Mouse (Mus musculus) MEL (cell line): ENCODE data around the gene Tgfb1. TPM values are rescaled to one million over a fixed set of nuclear protein-coding genes. Genes with fewer than 3 reads are reported as not detected.

ENCODE experiments used
- DNase-seq: peaks from one replicate; pipeline ENCODE4 v3.0.0; 2011; ENCODE audit warnings: low read depth, low spot score
- H3K27ac ChIP-seq: 2 replicates; pipeline ENCODE4 v1.5.1; 2012; ENCODE audit warnings: low read depth, mild to moderate bottlenecking, control low read depth, low read length, moderate library complexity; ENCODE audit not compliant: control insufficient read depth
- H3K27me3 ChIP-seq, 2 experiments: fragments of 150-350 bp in 1 of 2; sonication (generic) in 1 of 2; 2 replicates each; pipeline ENCODE4 v1.6.1; 2012; ENCODE audit warnings: low read length in 2 of 2, mild to moderate bottlenecking in 2 of 2, improper control_type of control experiment in 1 of 2, moderate library complexity in 1 of 2; ENCODE audit not compliant: insufficient read depth in 2 of 2, control insufficient read depth in 1 of 2
- H3K36me3 ChIP-seq, 2 experiments: 2 replicates each; pipeline ENCODE4 v1.6.1; 2012 to 2014; ENCODE audit warnings: low read length in 2 of 2, improper control_type of control experiment in 1 of 2, inconsistent platforms in 1 of 2, mild to moderate bottlenecking in 1 of 2; ENCODE audit not compliant: insufficient read depth in 2 of 2, control insufficient read depth in 1 of 2
- H3K4me1 ChIP-seq, 2 experiments: fragments of 150-350 bp in 1 of 2; sonication (generic) in 1 of 2; 2 replicates each; pipeline ENCODE4 v1.6.1; 2012; ENCODE audit warnings: low read length in 2 of 2, improper control_type of control experiment in 1 of 2, mild to moderate bottlenecking in 1 of 2; ENCODE audit not compliant: insufficient read depth in 2 of 2, control insufficient read depth in 1 of 2
- H3K4me3 ChIP-seq, 2 experiments: fragments of 150-350 bp in 1 of 2; sonication (generic) in 1 of 2; 2 replicates each; pipeline ENCODE4 v1.5.1; 2012; ENCODE audit warnings: low read depth in 2 of 2, low read length in 2 of 2, mild to moderate bottlenecking in 2 of 2, moderate library complexity in 2 of 2, control low read depth in 1 of 2, improper control_type of control experiment in 1 of 2; ENCODE audit not compliant: control insufficient read depth in 1 of 2, insufficient read depth in 1 of 2
- H3K79me2 ChIP-seq: 2 replicates; pipeline ENCODE4 v1.6.1; 2012; ENCODE audit warnings: mild to moderate bottlenecking, low read length, moderate library complexity; ENCODE audit not compliant: control insufficient read depth, poor library complexity, insufficient read depth
- H3K9ac ChIP-seq: 2 replicates; pipeline ENCODE4 v1.6.1; 2012; ENCODE audit warnings: low read depth, mild to moderate bottlenecking, control low read depth, low read length, moderate library complexity; ENCODE audit not compliant: control insufficient read depth, poor library complexity, severe bottlenecking
- H3K9me3 ChIP-seq: fragments of 150-350 bp; sonication (generic); replicated peaks from 2 replicates; pipeline ENCODE4 v1.6.1; 2012; ENCODE audit warnings: mild to moderate bottlenecking, low read length, improper control_type of control experiment, moderate library complexity; ENCODE audit not compliant: insufficient read depth
- E2F4 ChIP-seq: IDR thresholded peaks from 2 replicates; pipeline ENCODE4 v1.6.1; 2011; ENCODE audit warnings: low read depth, low read length, improper control_type of control experiment, borderline replicate concordance
- EP300 ChIP-seq, 2 experiments: IDR thresholded peaks; 2 replicates each; pipeline ENCODE4 v1.6.1; 2011; ENCODE audit warnings: improper control_type of control experiment in 2 of 2, low read length in 2 of 2, low read depth in 1 of 2, mild to moderate bottlenecking in 1 of 2
- ETS1 ChIP-seq: IDR thresholded peaks from 2 replicates; pipeline ENCODE4 v1.6.1; 2012; ENCODE audit warnings: low read depth, mild to moderate bottlenecking, inconsistent platforms, low read length, improper control_type of control experiment, moderate library complexity
- GABPA ChIP-seq: IDR thresholded peaks from 2 replicates; pipeline ENCODE4 v1.6.1; 2012; ENCODE audit warnings: low read depth, mild to moderate bottlenecking, inconsistent platforms, low read length, improper control_type of control experiment, moderate library complexity
- GATA1 ChIP-seq: IDR thresholded peaks from 2 replicates; pipeline ENCODE4 v1.6.1; 2011; ENCODE audit warnings: low read depth, low read length, improper control_type of control experiment
- HCFC1 ChIP-seq: IDR thresholded peaks from 2 replicates; pipeline ENCODE4 v1.6.1; 2012; ENCODE audit warnings: low read depth, mild to moderate bottlenecking, inconsistent platforms, low read length, improper control_type of control experiment, moderate library complexity
- MAX ChIP-seq: IDR thresholded peaks from 2 replicates; pipeline ENCODE4 v1.6.1; 2011; ENCODE audit warnings: low read length, improper control_type of control experiment
- MAZ ChIP-seq: IDR thresholded peaks from 2 replicates; pipeline ENCODE4 v1.6.1; 2012; ENCODE audit warnings: low read depth, mild to moderate bottlenecking, inconsistent platforms, low read length, improper control_type of control experiment
- NELFE ChIP-seq: IDR thresholded peaks from 2 replicates; pipeline ENCODE4 v1.6.1; 2011; ENCODE audit warnings: low read depth, low read length, improper control_type of control experiment
- POLR2AphosphoS5 ChIP-seq: IDR thresholded peaks from 2 replicates; pipeline ENCODE4 v1.6.1; 2012; ENCODE audit warnings: low read depth, borderline replicate concordance, mild to moderate bottlenecking, inconsistent platforms, low read length, moderate library complexity, mixed read lengths
- RAD21 ChIP-seq: IDR thresholded peaks from 2 replicates; pipeline ENCODE4 v1.6.1; 2011; ENCODE audit warnings: mild to moderate bottlenecking, low read depth, low read length, improper control_type of control experiment
- RCOR1 ChIP-seq: IDR thresholded peaks from 2 replicates; pipeline ENCODE4 v1.6.1; 2012; ENCODE audit warnings: low read depth, mild to moderate bottlenecking, inconsistent platforms, low read length, improper control_type of control experiment
- SIN3A ChIP-seq: IDR thresholded peaks from 2 replicates; pipeline ENCODE4 v1.6.1; 2012; ENCODE audit warnings: low read length, improper control_type of control experiment, inconsistent platforms
- TAL1 ChIP-seq: IDR thresholded peaks from 2 replicates; pipeline ENCODE4 v1.6.1; 2012; ENCODE audit warnings: mild to moderate bottlenecking, inconsistent platforms, low read length, moderate library complexity, mixed read lengths
- TCF12 ChIP-seq: IDR thresholded peaks from 2 replicates; pipeline ENCODE4 v1.6.1; 2014; ENCODE audit warnings: low read depth, mild to moderate bottlenecking, inconsistent platforms, low read length, improper control_type of control experiment, moderate library complexity
- USF2 ChIP-seq, 2 experiments: IDR thresholded peaks; 2 replicates each; pipeline ENCODE4 v1.6.1; 2011 to 2012; ENCODE audit warnings: improper control_type of control experiment in 2 of 2, low read length in 2 of 2, borderline replicate concordance in 1 of 2, inconsistent platforms in 1 of 2, low read depth in 1 of 2, mild to moderate bottlenecking in 1 of 2; ENCODE audit not compliant: insufficient read depth in 1 of 2
- ZMIZ1 ChIP-seq: IDR thresholded peaks from 2 replicates; pipeline ENCODE4 v1.6.1; 2012; ENCODE audit warnings: low read depth, mild to moderate bottlenecking, inconsistent platforms, low read length, improper control_type of control experiment, moderate library complexity
- ZNF384 ChIP-seq: IDR thresholded peaks from 2 replicates; pipeline ENCODE4 v1.6.1; 2012; ENCODE audit warnings: low read depth, mild to moderate bottlenecking, inconsistent platforms, low read length, improper control_type of control experiment
- polyA plus RNA-seq, 2 experiments: library from polyadenylated mRNA; stranded (reverse) in 1 of 2; unstranded in 1 of 2; fragments of >175 nt in 1 of 2; fragments of >200 nt in 1 of 2; gene quantifications; 2 replicates each; pipeline versions ENCODE4 v1.2.1 to v1.2.4; 2012; ENCODE audit warnings: low replicate concordance in 2 of 2, low read depth in 1 of 2; ENCODE audit not compliant: insufficient read length in 2 of 2, insufficient read depth in 1 of 2, missing spikeins in 1 of 2
- total RNA-seq: library from RNA; depleted of rRNA; stranded (reverse); fragments of 300-350 nt; gene quantifications from 2 replicates; pipeline ENCODE4 v1.2.3, GENCODE M21; 2012

The Tgfb1 gene
- total and polyA plus RNA-seq, 3 experiments: 108 to 489 (median 164) TPM

DNA sequence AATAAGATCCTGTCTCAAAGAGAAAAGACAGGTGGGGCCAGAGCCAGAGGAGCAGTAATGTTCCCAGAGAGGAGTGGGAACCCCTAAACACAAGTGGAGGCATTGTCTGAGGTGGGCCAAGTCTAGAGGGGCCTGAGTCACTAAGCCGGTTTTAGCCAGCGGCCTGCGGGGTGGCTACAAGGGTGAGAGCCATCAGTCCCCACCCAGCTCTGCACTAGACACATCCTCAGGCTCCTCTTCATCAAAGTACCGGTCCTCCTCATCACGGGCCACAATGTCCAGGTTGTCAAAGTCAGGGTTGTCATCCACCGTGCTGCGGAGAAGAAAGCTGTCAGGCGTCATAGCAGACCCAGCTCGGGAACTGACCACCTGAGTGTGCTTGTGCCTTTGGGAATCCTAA lies 26.0 kb downstream of the Tgfb1 start:
- Histone ChIP-seq H3K79me2 (no peaks in the 10 kb centered on the region), H3K27me3 (no peaks in the 10 kb centered on the region), H3K9me3 (no peaks in the 10 kb centered on the region), H3K4me3 (no peak overlapping the region), H3K4me1 (peaks cover 0 to 5% of the 10 kb centered on the region in 2 experiments; a peak in 1 of 4 replicates), H3K9ac (no peak overlapping the region), H3K36me3 (peaks cover 2 to 3% of the 10 kb centered on the region in 2 experiments; a peak in 3 of 4 replicates), H3K27ac (no peak overlapping the region)
- DNase-seq: no peak
- TF ChIP-seq NELFE: peak; percentile 40; the same call in 1 of the 2 replicates
- 0 out of 2 replicates have a peak, but pooled peaks have one; percentile 30 for TF ChIP-seq ZMIZ1
- no peak for TF ChIP-seq RAD21
- TF ChIP-seq TAL1: no peak
- no peak for TF ChIP-seq GABPA
- TF ChIP-seq EP300 (IDR thresholded peaks at IDR 0.05; ENCODE audit: low read depth in 1 of 2, low read length in 2 of 2): no peak

- TF ChIP-seq SIN3A: no peak
- no peak for TF ChIP-seq GATA1
- TF ChIP-seq POLR2AphosphoS5: no peak
- no peak for TF ChIP-seq NELFE
- TF ChIP-seq HCFC1: no peak
- TF ChIP-seq ZNF384: no peak
- TF ChIP-seq TCF12: no peak
- no peak for TF ChIP-seq EP300 (IDR thresholded peaks at IDR 0.05; ENCODE audit: low read depth in 1 of 2, low read length in 2 of 2)
- TF ChIP-seq ETS1: no peak
- H3K79me2 ChIP-seq: peaks cover 3% of the 10 kb centered on the region; the same call in 1 of the 2 replicates
- no peak overlapping the region for H3K4me3 ChIP-seq
- peaks cover 0 to 6% of the 10 kb centered on the region in 2 experiments; a peak in 2 of 4 replicates for H3K36me3 ChIP-seq
- peaks cover 0 to 9% of the 10 kb centered on the region in 2 experiments; a peak in 2 of 4 replicates for H3K4me1 ChIP-seq
- H3K9me3 ChIP-seq: no peaks in the 10 kb centered on the region
- no peak overlapping the region for H3K9ac ChIP-seq
- no peak for DNase-seq
- no peak overlapping the region for H3K27ac ChIP-seq
- H3K27me3 ChIP-seq: no peaks in the 10 kb centered on the region
Observed at GRCm38 (mm10) chr7:25714581-25714980, 27.8 kb downstream of the Tgfb1 start.

DNA sequence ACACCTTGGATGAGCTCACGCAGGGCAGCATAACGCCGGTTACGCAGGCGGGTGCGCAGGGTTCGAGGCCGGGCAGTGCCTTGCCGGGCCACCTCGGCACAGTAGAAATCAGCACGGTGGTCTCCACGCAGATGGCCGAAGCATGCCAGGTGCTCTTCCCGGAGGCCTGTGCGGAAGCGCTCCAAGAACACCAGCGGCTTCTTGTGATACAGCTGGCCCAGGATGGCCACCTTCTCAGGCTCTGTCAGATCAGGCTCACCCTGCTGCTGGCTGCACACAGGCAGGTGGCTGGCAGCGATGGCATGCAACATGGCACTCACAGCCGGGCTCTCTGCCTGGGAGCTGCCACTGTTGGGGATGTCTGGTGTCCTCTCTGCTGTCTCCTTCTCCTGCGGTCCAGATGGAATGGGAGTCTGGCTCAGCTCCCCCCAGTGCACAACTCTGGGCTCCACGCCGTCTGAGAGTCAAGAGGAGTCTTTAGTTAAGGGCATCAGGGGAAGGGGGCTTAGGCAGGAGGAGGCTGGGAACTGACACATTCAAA lies 29.0 kb downstream of the Tgfb1 start:
- TF ChIP-seq RCOR1 (no peak), GATA1 (no peak), E2F4 (no peak), MAZ (no peak), USF2 (IDR thresholded peaks at IDR 0.05; ENCODE audit: borderline replicate concordance in 1 of 2, insufficient read depth in 1 of 2, low read depth in 1 of 2, low read length in 2 of 2) (no peak), SIN3A (no peak), MAX (no peak)

More for the DNA sequence above, 29.0 kb downstream of the Tgfb1 start:
- peaks cover 0 to 11% of the 10 kb centered on the region in 2 experiments; a peak in 2 of 4 replicates for H3K36me3 ChIP-seq
- no peak overlapping the region for H3K27ac ChIP-seq
- no peaks in the 10 kb centered on the region for H3K27me3 ChIP-seq
- no peak overlapping the region for H3K9ac ChIP-seq
- H3K4me3 ChIP-seq: no peak overlapping the region
- no peaks in the 10 kb centered on the region for H3K9me3 ChIP-seq
- H3K79me2 ChIP-seq: peaks cover 3% of the 10 kb centered on the region; the same call in 1 of the 2 replicates
- no peak for DNase-seq
- H3K4me1 ChIP-seq: peaks cover 3 to 16% of the 10 kb centered on the region in 2 experiments; a peak in 3 of 4 replicates
